Comparison of ENCODE assay signal across 9 mouse cellular contexts in the genomic region with DNA sequence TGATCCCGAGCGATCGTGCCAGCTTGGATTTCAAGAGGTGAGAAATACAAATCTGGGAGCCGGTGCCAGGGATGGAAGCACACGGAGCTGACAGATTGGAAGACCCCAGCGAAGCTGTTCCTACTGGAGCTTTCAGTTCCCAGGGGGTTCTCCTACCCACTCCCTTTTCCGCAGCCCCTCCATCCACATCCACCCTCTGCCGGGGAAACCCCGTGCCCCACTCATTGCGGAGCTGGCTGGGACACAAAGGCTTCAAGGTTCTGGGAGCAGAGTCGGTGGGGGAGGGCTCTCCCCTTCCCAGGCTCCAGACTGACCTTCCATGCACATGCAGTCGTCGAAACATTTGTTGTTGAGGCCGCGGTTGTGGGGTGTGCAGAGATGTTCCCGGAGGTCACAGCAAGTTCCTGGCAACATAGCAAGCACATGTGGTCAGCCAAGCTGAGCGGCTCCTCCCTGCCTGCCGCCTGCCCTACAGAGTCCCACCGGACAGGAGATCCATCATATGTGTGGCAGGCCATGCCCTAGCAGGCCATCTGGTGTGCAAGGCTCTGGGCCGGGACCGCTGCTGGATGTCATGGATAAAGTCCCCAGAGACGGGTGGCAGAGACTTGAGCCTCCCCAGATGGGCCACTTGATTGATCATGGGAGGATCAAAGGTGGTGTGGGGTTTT. TPM values are rescaled to one million over a fixed set of nuclear protein-coding genes. Genes with fewer than 3 reads are reported as not detected.
DNase-seq lines count a peak whose midpoint lies in the region; ATAC-seq lines count a peak whose summit lies in the region.
"Had no signal": no experiment of that assay in that cellular context is flagged by ENCODE, and none has a peak within 500 bp of the region (broad histone marks: within the 10 kb centered on the region; RNA-seq: fewer than 3 reads in every experiment).

No protein-coding gene starts in this region.

- peaks cover 5% of the 10 kb centered on the region; the same call in 1 of the 2 replicates for H3K4me1 ChIP-seq in limb, embryonic 11.5 days (ENCODE audit: control insufficient read depth, insufficient read depth, low read length)

- H3K27ac ChIP-seq in limb, embryonic 11.5 days (replicated peaks; ENCODE audit: low read depth, low read length) = no peak overlapping the region
- H3K27ac ChIP-seq: liver, embryonic 14.5 days had no signal

- ATAC-seq in limb, embryonic 11.5 days (ENCODE audit: insufficient number of reproducible peaks, low FRiP score, low TSS enrichment, low read depth) = peak; percentile 55

- H3K4me3 ChIP-seq in limb, embryonic 11.5 days (ENCODE audit: low read depth, low read length) = no peak overlapping the region

- no peaks in the 10 kb centered on the region for H3K36me3 ChIP-seq in limb, embryonic 11.5 days (ENCODE audit: control insufficient read depth, insufficient read depth, low read length)

- H3K27me3 ChIP-seq in limb, embryonic 11.5 days (ENCODE audit: control insufficient read depth, insufficient read depth, low read length) = 0 out of 2 replicates have a peak, but pooled peaks cover 4% of the 10 kb centered on the region

- H3K4me2 ChIP-seq in limb, embryonic 11.5 days (ENCODE audit: low read depth, severe bottlenecking) = no peak overlapping the region

- H3K9ac ChIP-seq in limb, embryonic 11.5 days (ENCODE audit: low read length) = no peak overlapping the region
- H3K9ac ChIP-seq: liver, embryonic 14.5 days had no signal

- no peaks in the 10 kb centered on the region for H3K9me3 ChIP-seq in limb, embryonic 11.5 days (ENCODE audit: control insufficient read depth, low read length)

- peak; percentile 80 to 84 for DNase-seq in cerebellum, postnatal 10 days
- no peak for DNase-seq in cerebellum, postnatal 36 days
- DNase-seq in layer of hippocampus, postnatal 10 days (ENCODE audit: low spot score in 2 of 2) = peak; percentile 52 to 60
- DNase-seq in layer of hippocampus, adult 11-12 months (ENCODE audit: low spot score) = no peak
- DNase-seq in brain, adult 2 months (ENCODE audit: low read depth, low spot score) = peak; percentile 63
- DNase-seq in limb, embryonic 11.5 days (ENCODE audit: low spot score) = no peak
- no peak for DNase-seq in frontal cortex, postnatal 25 days (ENCODE audit: low spot score in 2 of 2)
- no peak for DNase-seq in c-Kit-positive CD71-positive TER-119-positive erythroid progenitor cells, embryonic 14.5 days (ENCODE audit: low spot score)

- WGBS in limb, embryonic 11.5 days = 21% methylated on average over 22 of the region's 22 CpGs

RNA-seq across cellular contexts. Expression of gene Agtrap, which starts 19.9 kb away (rescaled TPM):
- total RNA-seq in layer of hippocampus, postnatal 10 days (2021) = 1 to 10 TPM; 5.5 to 7.3 TPM
- 9.2 and 10.5 TPM in 2 replicates for polyA plus RNA-seq in limb, embryonic 11.5 days (2014; fragmentation: Nextera tagmentation; extraction: Ambion mirVana)

RNA-seq across cellular contexts. Expression of gene Mad2l2, which starts 22.4 kb away (rescaled TPM):
- 10 to 100 TPM; 24.1 to 26.5 TPM for total RNA-seq in layer of hippocampus, postnatal 10 days (2021)
- 91.8 and 104 TPM in 2 replicates for polyA plus RNA-seq in limb, embryonic 11.5 days (2014; fragmentation: Nextera tagmentation; extraction: Ambion mirVana)

RNA-seq across cellular contexts. Expression of gene Draxin, which starts 22.7 kb away (rescaled TPM):
- 10 to 100 TPM in 1 of 2 experiments, 1 to 10 TPM in 1; 9.9 to 10.8 TPM for total RNA-seq in layer of hippocampus, postnatal 10 days (2021)
- polyA plus RNA-seq in limb, embryonic 11.5 days (2014; fragmentation: Nextera tagmentation; extraction: Ambion mirVana) = 2.0 and 2.5 TPM in 2 replicates

RNA-seq across cellular contexts. Expression of gene Fbxo6, which starts 44.2 kb away (rescaled TPM):
- total RNA-seq in layer of hippocampus, postnatal 10 days (2021) = 10 to 100 TPM; 22.6 to 26.3 TPM
- polyA plus RNA-seq in limb, embryonic 11.5 days (2014; fragmentation: Nextera tagmentation; extraction: Ambion mirVana) = 11.0 and 11.5 TPM in 2 replicates

RNA-seq across cellular contexts. Expression of gene Fbxo44, which starts 52.5 kb away (rescaled TPM):
- 10 to 100 TPM; 86.6 to 87.7 TPM for total RNA-seq in layer of hippocampus, postnatal 10 days (2021)
- polyA plus RNA-seq in limb, embryonic 11.5 days (2014; fragmentation: Nextera tagmentation; extraction: Ambion mirVana) = 10.4 and 12.2 TPM in 2 replicates

Comparison
In these comparisons a context has a peak if more than half of its experiments do, and no peak if none do; other contexts are left out.
1. DNase-seq: peak in cerebellum, postnatal 10 days (2 of 2), layer of hippocampus, postnatal 10 days (2 of 2) and brain, adult 2 months (single experiment); none in cerebellum, postnatal 36 days (0 of 2), layer of hippocampus, adult 11-12 months (single experiment), limb, embryonic 11.5 days (single experiment), frontal cortex, postnatal 25 days (0 of 2) and c-Kit-positive CD71-positive TER-119-positive erythroid progenitor cells, embryonic 14.5 days (single experiment).